Mouse (Mus musculus): ENCODE measurements around the gene D5Ertd579e.
"Not testable (repeated sequence)": the region's sequence is repeated elsewhere in the genome, so short reads cannot be mapped to it uniquely, and the experiment has no call there.

Gene D5Ertd579e

GRCm38 (mm10) chr5:36679918-36680598, 15.8 kb downstream of the D5Ertd579e start:
- no peak for DNase-seq

- DNase-seq: no peak
Observed at GRCm38 (mm10) chr5:36678799-36679198, 17.0 kb downstream of the D5Ertd579e start.

- no peak for DNase-seq
Observed at GRCm38 (mm10) chr5:36677907-36678306, 17.9 kb downstream of the D5Ertd579e start.

GRCm38 (mm10) chr5:36675466-36675865, 20.4 kb downstream of the D5Ertd579e start:
- no peak for DNase-seq

GRCm38 (mm10) chr5:36674658-36675433, 21.0 kb downstream of the D5Ertd579e start:
- DNase-seq: no peak

- peak; percentile 59 to 65 for DNase-seq
Observed at GRCm38 (mm10) chr5:36669021-36670008, 26.5 kb downstream of the D5Ertd579e start.

- DNase-seq: peak; percentile 53 to 63
Observed at GRCm38 (mm10) chr5:36668572-36668971, 27.3 kb downstream of the D5Ertd579e start.

GRCm38 (mm10) chr5:36667986-36668385, 27.8 kb downstream of the D5Ertd579e start:
- DNase-seq: peak; percentile 9 to 12

- DNase-seq: no peak
Observed at GRCm38 (mm10) chr5:36667165-36667564, 28.7 kb downstream of the D5Ertd579e start.

GRCm38 (mm10) chr5:36666699-36667098, 29.1 kb downstream of the D5Ertd579e start:
- not testable (repeated sequence) for DNase-seq

GRCm38 (mm10) chr5:36663329-36663728, 32.5 kb downstream of the D5Ertd579e start:
- no peak for DNase-seq

- DNase-seq: not testable (repeated sequence)
Observed at GRCm38 (mm10) chr5:36660977-36661760, 34.7 kb downstream of the D5Ertd579e start.

GRCm38 (mm10) chr5:36625612-36626011, 70.2 kb downstream of the D5Ertd579e start:
- no peak for DNase-seq

GRCm38 (mm10) chr5:36623670-36624069, 72.2 kb downstream of the D5Ertd579e start:
- DNase-seq: no peak

GRCm38 (mm10) chr5:36621058-36621449, 74.8 kb downstream of the D5Ertd579e start:
- DNase-seq: no peak

GRCm38 (mm10) chr5:36620409-36621057, 75.3 kb downstream of the D5Ertd579e start:
- no peak for DNase-seq

- no peak for DNase-seq
Observed at GRCm38 (mm10) chr5:36618890-36619289, 76.9 kb downstream of the D5Ertd579e start.

GRCm38 (mm10) chr5:36618356-36618755, 77.5 kb downstream of the D5Ertd579e start:
- DNase-seq: no peak

GRCm38 (mm10) chr5:36614124-36614523, 81.7 kb downstream of the D5Ertd579e start:
- no peak for DNase-seq

- no peak for DNase-seq
Observed at GRCm38 (mm10) chr5:36608939-36609499, 86.8 kb downstream of the D5Ertd579e start.

- DNase-seq: peak; percentile 59 to 61
Observed at GRCm38 (mm10) chr5:36603031-36603430, 92.8 kb downstream of the D5Ertd579e start.
